Mouse (Mus musculus) thymus, postnatal 10 days (tissue): Measurements from ENCODE around the gene Gm49387.

Experiments used
- DNase-seq, 2 experiments: peaks; one replicate each; pipeline ENCODE4 v3.0.0; 2021; ENCODE audit warnings: low spot score in 2 of 2

The Gm49387 gene

GRCm38 (mm10) chr14:31662555-31663211 is 22.0 kb upstream of the Gm49387 start:
- DNase-seq: no peak

GRCm38 (mm10) chr14:31661671-31662554 is 21.2 kb upstream of the Gm49387 start:
- DNase-seq: peak; percentile 43 to 60

- DNase-seq: peak in 1 of 2 experiments; percentile 2
Measured at GRCm38 (mm10) chr14:31660312-31661093, 19.8 kb upstream of the Gm49387 start.

GRCm38 (mm10) chr14:31659501-31660181 is 19.0 kb upstream of the Gm49387 start:
- peak in 1 of 2 experiments; percentile 4 for DNase-seq

GRCm38 (mm10) chr14:31658126-31658680 is 17.5 kb upstream of the Gm49387 start:
- peak in 1 of 2 experiments; percentile 3 for DNase-seq

GRCm38 (mm10) chr14:31656857-31657645 is 16.4 kb upstream of the Gm49387 start:
- DNase-seq: peak; percentile 60 to 84

- DNase-seq: peak in 1 of 2 experiments; percentile 7
Measured at GRCm38 (mm10) chr14:31656386-31656785, 15.7 kb upstream of the Gm49387 start.

- DNase-seq: peak in 1 of 2 experiments; percentile 2
Measured at GRCm38 (mm10) chr14:31655406-31655805, 14.7 kb upstream of the Gm49387 start.

- DNase-seq: peak in 1 of 2 experiments; percentile 2
Measured at GRCm38 (mm10) chr14:31654816-31655215, 14.1 kb upstream of the Gm49387 start.

GRCm38 (mm10) chr14:31653101-31653875 is 12.6 kb upstream of the Gm49387 start:
- no peak for DNase-seq

- no peak for DNase-seq
Measured at GRCm38 (mm10) chr14:31652624-31653023, 11.9 kb upstream of the Gm49387 start.

GRCm38 (mm10) chr14:31652106-31652505 is 11.4 kb upstream of the Gm49387 start:
- no peak for DNase-seq

GRCm38 (mm10) chr14:31651206-31651605 is 10.5 kb upstream of the Gm49387 start:
- no peak for DNase-seq

- DNase-seq: no peak
Measured at GRCm38 (mm10) chr14:31650347-31650746, 9.7 kb upstream of the Gm49387 start.

GRCm38 (mm10) chr14:31647991-31648390 is 7.3 kb upstream of the Gm49387 start:
- DNase-seq: no peak

GRCm38 (mm10) chr14:31645920-31646319 is 5.2 kb upstream of the Gm49387 start:
- no peak for DNase-seq

GRCm38 (mm10) chr14:31644931-31645547 is 4.4 kb upstream of the Gm49387 start:
- DNase-seq: no peak

- DNase-seq: no peak
Measured at GRCm38 (mm10) chr14:31644183-31644830, 3.6 kb upstream of the Gm49387 start.
